Mouse (Mus musculus): ENCODE measurements around the gene Tmem40. TPM values are rescaled to one million over a fixed set of nuclear protein-coding genes. Genes with fewer than 3 reads are reported as not detected.
A peak's percentile ranks its signal among the peaks of the same experiment; 100 is the strongest.

Gene Tmem40
- total RNA-seq, 2 experiments from 2014 or later = 0.33 to 0.80 TPM

GRCm38 (mm10) chr6:115772201-115772600 is 10.0 kb upstream of the Tmem40 start:
- DNase-seq = no peak
- intact Hi-C loops (cut with DNase I; ENCODE audit: low total_unique reads) = loop anchor here (5.0 kb wide), 1 partner anchor 45 kb away; no protein-coding TSS in a partner anchor

DNA sequence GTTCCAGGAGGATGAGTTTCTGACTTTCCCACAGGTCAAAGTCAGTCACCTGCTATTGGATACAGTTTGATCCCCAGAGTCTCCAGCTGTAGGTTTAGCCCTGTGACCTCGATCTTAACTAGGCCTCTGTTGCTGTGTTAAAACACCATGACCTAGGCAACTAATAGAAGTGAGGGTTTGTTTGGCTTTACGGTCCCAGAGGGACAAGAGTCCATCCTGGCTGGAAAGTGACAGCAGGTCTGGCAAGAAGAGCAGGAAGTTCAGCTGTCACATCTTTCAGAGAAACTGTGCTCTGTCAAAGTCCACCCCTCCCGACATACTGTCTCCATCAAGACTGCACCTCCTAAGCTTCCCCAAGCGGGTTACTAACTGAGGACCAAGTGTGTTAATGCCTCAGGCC is 8.6 kb upstream of the Tmem40 start:
- intact Hi-C loops (cut with DNase I; ENCODE audit: low total_unique reads) = loop anchor here (5.0 kb wide), 1 partner anchor 44 kb away; no protein-coding TSS in a partner anchor

DNA sequence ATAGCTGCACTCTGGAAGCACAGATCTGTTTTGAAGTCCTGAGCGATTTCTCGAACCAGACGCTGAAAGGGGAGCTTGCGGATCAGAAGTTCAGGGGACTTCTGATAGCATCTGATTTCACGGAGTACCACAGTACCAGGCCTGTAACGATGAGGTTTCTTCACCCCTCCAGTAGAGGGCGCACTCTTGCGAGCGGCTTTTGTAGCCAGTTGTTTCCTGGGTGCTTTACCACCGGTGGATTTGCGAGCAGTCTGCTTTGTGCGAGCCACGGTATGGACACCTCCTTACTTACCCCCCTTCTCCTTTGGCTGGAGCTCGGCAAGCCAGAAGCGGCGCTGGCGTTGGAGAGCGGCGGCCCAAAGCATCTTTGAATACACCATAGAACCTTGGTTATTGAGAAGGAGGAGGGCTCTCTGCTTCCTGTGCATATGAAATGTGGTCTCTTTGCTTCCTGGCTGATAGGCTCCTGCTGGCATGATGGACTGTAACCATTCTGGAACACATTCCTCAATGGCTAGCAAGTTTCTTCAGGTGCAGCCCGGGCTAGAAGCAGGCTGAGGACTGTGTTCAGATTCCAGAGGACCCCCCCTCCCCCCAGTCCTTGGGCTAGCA is 8.0 kb upstream of the Tmem40 start:
- no peak for DNase-seq
- intact Hi-C loops (cut with DNase I; ENCODE audit: low total_unique reads) = loop anchor here (5.0 kb wide), 1 partner anchor 43 kb away; no protein-coding TSS in a partner anchor

More for the DNA sequence above, 8.6 kb upstream of the Tmem40 start:
- no peak for DNase-seq

- intact Hi-C loops (cut with DNase I; ENCODE audit: low total_unique reads) = no loop called here
- no peak for DNase-seq
These were observed 6.0 kb upstream of the Tmem40 start for GRCm38 (mm10) chr6:115768207-115768606.

GRCm38 (mm10) chr6:115767357-115767756 is 5.1 kb upstream of the Tmem40 start:
- no peak for DNase-seq
- intact Hi-C loops (cut with DNase I; ENCODE audit: low total_unique reads) = no loop called here

DNA sequence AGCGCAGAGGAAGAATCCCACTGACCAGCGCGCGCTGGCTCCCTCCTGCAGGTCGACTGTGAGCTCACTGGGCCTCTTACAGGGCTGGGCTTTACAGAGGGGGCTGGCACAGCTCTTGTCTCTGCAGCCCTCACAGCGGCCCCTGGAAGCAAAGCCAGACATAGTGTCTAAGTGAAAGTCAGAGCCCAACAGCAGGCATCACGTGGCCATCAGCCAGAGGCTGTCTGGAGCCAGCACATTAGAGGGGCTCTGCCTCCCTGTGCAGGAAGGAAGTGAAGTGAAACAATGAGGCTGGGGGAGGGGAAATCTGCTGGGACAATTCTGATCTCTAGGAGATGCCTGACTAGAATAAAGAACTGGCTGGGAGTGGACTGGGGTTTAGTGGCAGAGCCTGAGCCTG is 2.0 kb upstream of the Tmem40 start:
- intact Hi-C loops (cut with DNase I; ENCODE audit: low total_unique reads) = no loop called here
- peak; percentile 54 for DNase-seq

DNA sequence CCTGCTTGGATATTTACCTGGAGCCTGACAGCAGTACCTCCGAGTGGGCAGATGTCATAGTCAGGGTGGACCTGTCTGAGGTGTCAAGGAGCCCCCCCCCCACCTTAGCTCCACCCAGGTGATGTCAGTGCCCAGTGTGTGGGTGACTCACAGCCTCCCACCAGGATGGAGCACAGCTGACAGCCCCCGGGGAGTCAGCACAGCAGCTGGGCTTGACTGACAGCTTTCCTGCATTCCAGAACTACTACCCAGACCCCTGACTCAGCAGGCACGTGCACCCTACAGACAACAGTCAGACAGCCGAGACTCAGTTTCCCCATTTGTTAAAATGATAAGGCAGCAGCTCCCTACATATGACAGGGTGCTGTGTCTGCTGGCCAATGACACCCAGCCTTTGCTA is 1.2 kb downstream of the Tmem40 start:
- no peak for DNase-seq

DNA sequence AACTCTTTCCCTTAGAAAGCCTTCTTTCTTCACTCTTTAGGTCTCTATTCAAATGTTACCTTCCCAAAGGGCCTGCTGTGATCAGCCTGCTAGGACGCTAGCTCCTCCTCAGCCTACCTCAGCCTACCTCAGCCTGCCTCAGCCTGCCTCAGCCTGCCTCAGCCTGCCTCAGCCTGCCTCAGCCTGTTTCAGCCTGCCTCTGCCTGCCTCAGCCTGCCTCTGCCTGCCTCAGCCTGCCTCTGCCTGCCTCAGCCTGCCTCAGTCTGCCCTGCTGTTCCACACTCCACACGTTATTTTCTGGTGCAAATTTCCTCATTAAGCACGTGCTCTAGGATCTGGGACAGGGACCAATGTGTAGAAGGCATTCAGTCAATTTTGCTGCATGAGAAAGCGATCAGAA is 2.1 kb downstream of the Tmem40 start:
- no peak for DNase-seq
- intact Hi-C loops (cut with DNase I; ENCODE audit: low total_unique reads) = no loop called here

More for the DNA sequence above, 1.2 kb downstream of the Tmem40 start:
- intact Hi-C loops (cut with DNase I; ENCODE audit: low total_unique reads) = no loop called here

DNA sequence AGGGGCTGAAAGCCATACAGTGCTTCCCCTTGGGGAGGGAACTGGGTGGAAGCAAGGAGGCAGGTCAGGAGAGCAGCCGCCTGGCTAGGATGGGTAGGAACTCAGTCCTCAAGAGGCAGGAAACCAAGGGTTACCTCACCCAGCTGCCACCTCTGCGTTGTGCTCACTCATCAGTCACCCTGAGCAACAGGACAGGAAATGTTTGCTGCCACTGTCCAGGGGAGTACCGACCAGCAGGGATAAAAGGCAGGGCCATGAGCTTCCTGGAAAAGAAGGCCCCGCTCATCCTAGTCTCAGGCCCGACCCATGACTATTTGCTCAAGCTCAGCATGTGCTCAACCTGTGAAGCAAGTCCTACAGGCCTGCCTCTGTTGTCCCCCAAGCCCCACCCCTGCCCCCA is 2.7 kb downstream of the Tmem40 start:
- no peak for DNase-seq
- intact Hi-C loops (cut with DNase I; ENCODE audit: low total_unique reads) = no loop called here

- intact Hi-C loops (cut with DNase I; ENCODE audit: low total_unique reads) = no loop called here
- DNase-seq = no peak
These were observed 3.2 kb downstream of the Tmem40 start for GRCm38 (mm10) chr6:115758981-115759435.

DNA sequence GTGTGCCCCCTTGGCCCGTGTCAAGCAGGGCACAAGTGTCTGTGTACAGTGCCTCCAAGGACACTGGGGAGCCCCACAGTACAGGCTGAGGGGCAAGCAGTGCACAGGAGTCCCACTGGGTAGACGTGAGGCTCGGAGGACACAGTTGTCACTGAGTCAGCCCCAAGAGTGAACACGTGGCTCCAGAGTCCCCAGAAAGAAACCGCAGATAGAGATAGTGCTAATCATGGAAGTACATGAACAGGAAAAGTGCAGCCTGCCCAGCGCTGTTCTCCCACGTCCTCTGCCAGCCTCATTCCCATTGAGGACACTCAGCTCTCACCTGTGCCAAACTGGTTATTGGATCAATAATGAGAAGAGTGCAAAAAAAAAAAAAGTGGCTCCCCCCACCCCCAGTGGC is 6.7 kb downstream of the Tmem40 start:
- DNase-seq = no peak
- intact Hi-C loops (cut with DNase I; ENCODE audit: low total_unique reads) = no loop called here

- intact Hi-C loops (cut with DNase I; ENCODE audit: low total_unique reads) = no loop called here
These were observed 15.9 kb downstream of the Tmem40 start for GRCm38 (mm10) chr6:115746326-115746725.

DNA sequence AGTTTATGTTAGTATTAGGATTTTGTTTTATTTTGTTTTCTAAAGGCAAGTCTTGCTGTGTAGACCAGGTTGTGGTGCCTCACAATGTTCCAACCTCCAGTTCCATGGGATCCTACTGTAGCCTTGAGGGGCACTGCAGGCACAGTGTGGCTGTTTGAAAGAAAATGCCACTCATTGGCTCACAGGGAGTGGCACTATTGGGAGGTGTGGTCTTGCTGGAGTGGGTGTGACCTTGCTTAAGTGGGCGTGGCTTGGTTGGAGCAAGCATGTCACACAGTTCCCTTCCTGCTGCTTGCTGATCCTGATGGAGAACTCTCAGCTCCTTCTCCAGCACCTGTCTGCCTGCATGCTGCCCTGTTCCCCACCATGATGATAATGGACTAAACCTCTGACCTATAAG is 18.6 kb downstream of the Tmem40 start:
- intact Hi-C loops (cut with DNase I; ENCODE audit: low total_unique reads) = no loop called here
- DNase-seq = no peak

More at GRCm38 (mm10) chr6:115746326-115746725, 15.9 kb downstream of the Tmem40 start:
- DNase-seq = no peak

DNA sequence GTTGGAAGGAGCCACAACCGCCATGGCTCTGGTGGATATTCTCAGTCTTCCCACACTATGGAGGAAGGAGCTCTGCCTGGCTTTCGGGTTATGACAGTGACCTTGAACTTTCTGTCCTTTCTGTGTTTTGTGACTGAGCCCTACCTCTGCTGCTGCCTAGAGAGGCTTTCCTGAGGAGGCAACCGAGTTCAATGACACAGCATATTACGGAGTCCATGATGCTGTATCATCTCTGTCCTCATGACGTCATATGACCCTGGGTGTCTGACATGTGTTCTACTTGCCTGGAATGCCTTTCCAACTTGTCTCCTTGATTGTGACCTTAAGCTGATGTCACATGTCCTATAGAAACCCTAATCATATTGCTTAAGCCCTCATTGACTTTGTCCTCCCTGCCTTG is 23.2 kb downstream of the Tmem40 start:
- no peak for DNase-seq
- intact Hi-C loops (cut with DNase I; ENCODE audit: low total_unique reads) = no loop called here

- intact Hi-C loops (cut with DNase I; ENCODE audit: low total_unique reads) = no loop called here
- no peak for DNase-seq
These were observed 27.3 kb downstream of the Tmem40 start for GRCm38 (mm10) chr6:115734909-115735308.

- intact Hi-C loops (cut with DNase I; ENCODE audit: low total_unique reads) = no loop called here
- DNase-seq = no peak
These were observed 29.8 kb downstream of the Tmem40 start for GRCm38 (mm10) chr6:115732341-115732928.

- DNase-seq = no peak
- intact Hi-C loops (cut with DNase I; ENCODE audit: low total_unique reads) = no loop called here
These were observed 31.5 kb downstream of the Tmem40 start for GRCm38 (mm10) chr6:115730560-115731342.

GRCm38 (mm10) chr6:115727570-115727969 is 34.6 kb downstream of the Tmem40 start:
- no peak for DNase-seq
- intact Hi-C loops (cut with DNase I; ENCODE audit: low total_unique reads) = loop anchor here (5.0 kb wide), 1 partner anchor 45 kb away; the partner anchor contains the start of gene Cand2

GRCm38 (mm10) chr6:115727108-115727507 is 35.1 kb downstream of the Tmem40 start:
- no peak for DNase-seq
- intact Hi-C loops (cut with DNase I; ENCODE audit: low total_unique reads) = loop anchor here (5.0 kb wide), 1 partner anchor 45 kb away; the partner anchor contains the start of gene Cand2

GRCm38 (mm10) chr6:115722246-115722645 is 40.0 kb downstream of the Tmem40 start:
- DNase-seq = no peak
- intact Hi-C loops (cut with DNase I; ENCODE audit: low total_unique reads) = no loop called here

All from gastrocnemius, postnatal 14 days (tissue).